Mouse (Mus musculus): Measurements from ENCODE around the gene Irgm1. TPM values are rescaled to one million over a fixed set of nuclear protein-coding genes. Genes with fewer than 3 reads are reported as not detected.

Irgm1 gene
- polyA plus RNA-seq, 1 experiment from 2014 or later = 1.5 TPM

GRCm38 (mm10) chr11:48866481-48866880 lies 5.0 kb downstream of the Irgm1 start:
- H3K27ac ChIP-seq (ENCODE audit: low read depth, low read length) = no peak overlapping the region
- no peak overlapping the region for H3K4me3 ChIP-seq (ENCODE audit: low read depth, low read length)
- no peaks in the 10 kb centered on the region for H3K4me1 ChIP-seq (replicated peaks; ENCODE audit: control insufficient read depth, insufficient read depth, low read length)
- no peaks in the 10 kb centered on the region for H3K27me3 ChIP-seq (ENCODE audit: control insufficient read depth, insufficient read depth, low read length)
- 95% methylated on average over 9 of the region's 9 CpGs for WGBS
- no peak overlapping the region for H3K9ac ChIP-seq (ENCODE audit: low read depth, low read length)
- H3K4me2 ChIP-seq (replicated peaks; ENCODE audit: low read depth, low read length) = no peak overlapping the region
- no peaks in the 10 kb centered on the region for H3K36me3 ChIP-seq (ENCODE audit: control insufficient read depth, insufficient read depth, low read length)
- ATAC-seq (ENCODE audit: low FRiP score) = no peak
- H3K9me3 ChIP-seq (ENCODE audit: control insufficient read depth, low read length) = no peaks in the 10 kb centered on the region
- no peak for DNase-seq (ENCODE audit: low spot score)

GRCm38 (mm10) chr11:48863808-48864207 lies 7.7 kb downstream of the Irgm1 start:
- Histone ChIP-seq H3K4me3 (ENCODE audit: low read depth, low read length) (no peak overlapping the region), H3K36me3 (ENCODE audit: control insufficient read depth, insufficient read depth, low read length) (no peaks in the 10 kb centered on the region), H3K4me1 (replicated peaks; ENCODE audit: control insufficient read depth, insufficient read depth, low read length) (no peaks in the 10 kb centered on the region), H3K9me3 (ENCODE audit: control insufficient read depth, low read length) (no peaks in the 10 kb centered on the region), H3K27ac (ENCODE audit: low read depth, low read length) (no peak overlapping the region), H3K9ac (ENCODE audit: low read depth, low read length) (no peak overlapping the region), H3K27me3 (ENCODE audit: control insufficient read depth, insufficient read depth, low read length) (0 out of 2 replicates have a peak, but pooled peaks cover 2% of the 10 kb centered on the region), H3K4me2 (replicated peaks; ENCODE audit: low read depth, low read length) (no peak overlapping the region)
- WGBS = 89% methylated on average over 3 of the region's 3 CpGs
- ATAC-seq (ENCODE audit: low FRiP score) (no peak), DNase-seq (ENCODE audit: low spot score) (no peak)

GRCm38 (mm10) chr11:48862784-48863319 lies 8.6 kb downstream of the Irgm1 start:
- no peak overlapping the region for H3K9ac ChIP-seq (ENCODE audit: low read depth, low read length)
- H3K36me3 ChIP-seq (ENCODE audit: control insufficient read depth, insufficient read depth, low read length) = no peaks in the 10 kb centered on the region
- 0 out of 2 replicates have a peak, but pooled peaks cover 2% of the 10 kb centered on the region for H3K27me3 ChIP-seq (ENCODE audit: control insufficient read depth, insufficient read depth, low read length)
- 85% methylated on average over 1 of the region's 1 CpGs for WGBS
- no peaks in the 10 kb centered on the region for H3K9me3 ChIP-seq (ENCODE audit: control insufficient read depth, low read length)
- ATAC-seq (ENCODE audit: low FRiP score) (no peak), DNase-seq (ENCODE audit: low spot score) (no peak)
- no peak overlapping the region for H3K4me3 ChIP-seq (ENCODE audit: low read depth, low read length)
- no peak overlapping the region for H3K4me2 ChIP-seq (replicated peaks; ENCODE audit: low read depth, low read length)
- H3K4me1 ChIP-seq (replicated peaks; ENCODE audit: control insufficient read depth, insufficient read depth, low read length) = no peaks in the 10 kb centered on the region
- no peak overlapping the region for H3K27ac ChIP-seq (ENCODE audit: low read depth, low read length)

- H3K4me2 ChIP-seq (replicated peaks; ENCODE audit: low read depth, low read length) = no peak overlapping the region; the same call in 1 of the 2 replicates
Observed at GRCm38 (mm10) chr11:48859014-48859413, 12.5 kb downstream of the Irgm1 start.

GRCm38 (mm10) chr11:48853474-48854180 lies 17.9 kb downstream of the Irgm1 start:
- Histone ChIP-seq H3K27me3 (ENCODE audit: control insufficient read depth, insufficient read depth, low read length) (peaks cover 4% of the 10 kb centered on the region), H3K9me3 (ENCODE audit: control insufficient read depth, low read length) (no peaks in the 10 kb centered on the region), H3K27ac (ENCODE audit: low read depth, low read length) (no peak overlapping the region), H3K36me3 (ENCODE audit: control insufficient read depth, insufficient read depth, low read length) (no peaks in the 10 kb centered on the region), H3K4me1 (replicated peaks; ENCODE audit: control insufficient read depth, insufficient read depth, low read length) (no peaks in the 10 kb centered on the region), H3K4me3 (ENCODE audit: low read depth, low read length) (peak overlapping the region; percentile 63), H3K9ac (ENCODE audit: low read depth, low read length) (peak overlapping the region; percentile 51; the same call in 1 of the 2 replicates), H3K4me2 (replicated peaks; ENCODE audit: low read depth, low read length) (peak overlapping the region; percentile 91)
- under 1% methylated on average over 31 of the region's 31 CpGs for WGBS
- ATAC-seq (ENCODE audit: low FRiP score) (peak; percentile 83), DNase-seq (ENCODE audit: low spot score) (peak; percentile 91)

More at GRCm38 (mm10) chr11:48859014-48859413, 12.5 kb downstream of the Irgm1 start:
- no peak overlapping the region for H3K4me3 ChIP-seq (ENCODE audit: low read depth, low read length)
- no peak for ATAC-seq (ENCODE audit: low FRiP score)
- no peak overlapping the region for H3K9ac ChIP-seq (ENCODE audit: low read depth, low read length)
- WGBS = 1% methylated on average over 6 of the region's 6 CpGs
- DNase-seq (ENCODE audit: low spot score) = peak; percentile 82
- H3K9me3 ChIP-seq (ENCODE audit: control insufficient read depth, low read length) = no peaks in the 10 kb centered on the region
- H3K27me3 ChIP-seq (ENCODE audit: control insufficient read depth, insufficient read depth, low read length) = peaks cover 3% of the 10 kb centered on the region
- H3K4me1 ChIP-seq (replicated peaks; ENCODE audit: control insufficient read depth, insufficient read depth, low read length) = no peaks in the 10 kb centered on the region
- no peak overlapping the region for H3K27ac ChIP-seq (ENCODE audit: low read depth, low read length)
- H3K36me3 ChIP-seq (ENCODE audit: control insufficient read depth, insufficient read depth, low read length) = no peaks in the 10 kb centered on the region

- Histone ChIP-seq H3K27me3 (ENCODE audit: control insufficient read depth, insufficient read depth, low read length) (peaks cover 4% of the 10 kb centered on the region), H3K4me1 (replicated peaks; ENCODE audit: control insufficient read depth, insufficient read depth, low read length) (no peaks in the 10 kb centered on the region), H3K4me3 (ENCODE audit: low read depth, low read length) (peak overlapping the region; percentile 63), H3K36me3 (ENCODE audit: control insufficient read depth, insufficient read depth, low read length) (no peaks in the 10 kb centered on the region), H3K9ac (ENCODE audit: low read depth, low read length) (peak overlapping the region; percentile 51), H3K27ac (ENCODE audit: low read depth, low read length) (no peak overlapping the region), H3K9me3 (ENCODE audit: control insufficient read depth, low read length) (no peaks in the 10 kb centered on the region), H3K4me2 (replicated peaks; ENCODE audit: low read depth, low read length) (peak overlapping the region; percentile 91)
- no peak for DNase-seq (ENCODE audit: low spot score)
- 8% methylated on average over 23 of the region's 23 CpGs for WGBS
- peak; percentile 50 for ATAC-seq (ENCODE audit: low FRiP score)
Observed at GRCm38 (mm10) chr11:48852624-48853473, 18.6 kb downstream of the Irgm1 start.

GRCm38 (mm10) chr11:48852190-48852589 lies 19.3 kb downstream of the Irgm1 start:
- Histone ChIP-seq H3K36me3 (ENCODE audit: control insufficient read depth, insufficient read depth, low read length) (no peaks in the 10 kb centered on the region), H3K9me3 (ENCODE audit: control insufficient read depth, low read length) (no peaks in the 10 kb centered on the region), H3K4me2 (replicated peaks; ENCODE audit: low read depth, low read length) (no peak overlapping the region), H3K27me3 (ENCODE audit: control insufficient read depth, insufficient read depth, low read length) (peaks cover 4% of the 10 kb centered on the region), H3K9ac (ENCODE audit: low read depth, low read length) (no peak overlapping the region), H3K27ac (ENCODE audit: low read depth, low read length) (no peak overlapping the region), H3K4me1 (replicated peaks; ENCODE audit: control insufficient read depth, insufficient read depth, low read length) (no peaks in the 10 kb centered on the region), H3K4me3 (ENCODE audit: low read depth, low read length) (no peak overlapping the region)
- no peak for ATAC-seq (ENCODE audit: low FRiP score)
- DNase-seq (ENCODE audit: low spot score) = no peak
- 78% methylated on average over 4 of the region's 4 CpGs for WGBS

- Histone ChIP-seq H3K27me3 (ENCODE audit: control insufficient read depth, insufficient read depth, low read length) (peaks cover 4% of the 10 kb centered on the region), H3K27ac (ENCODE audit: low read depth, low read length) (no peak overlapping the region), H3K4me1 (replicated peaks; ENCODE audit: control insufficient read depth, insufficient read depth, low read length) (no peaks in the 10 kb centered on the region), H3K9me3 (ENCODE audit: control insufficient read depth, low read length) (no peaks in the 10 kb centered on the region), H3K4me3 (ENCODE audit: low read depth, low read length) (no peak overlapping the region), H3K9ac (ENCODE audit: low read depth, low read length) (no peak overlapping the region), H3K36me3 (ENCODE audit: control insufficient read depth, insufficient read depth, low read length) (no peaks in the 10 kb centered on the region), H3K4me2 (replicated peaks; ENCODE audit: low read depth, low read length) (no peak overlapping the region)
- 83% methylated on average over 4 of the region's 4 CpGs for WGBS
- ATAC-seq (ENCODE audit: low FRiP score) = no peak
- no peak for DNase-seq (ENCODE audit: low spot score)
Observed at GRCm38 (mm10) chr11:48851270-48851995, 20.1 kb downstream of the Irgm1 start.

Measured in hindbrain, embryonic 11.5 days (tissue).